Mouse (Mus musculus): ENCODE data around the gene Cald1.

Cald1 gene

GRCm38 (mm10) chr6:34598121-34599065, at the start of gene Cald1:
Gene Cald1, plus strand, starts transcription at chr6:34598500.
- DNase-seq (ENCODE audit: low read depth), result no peak

DNA sequence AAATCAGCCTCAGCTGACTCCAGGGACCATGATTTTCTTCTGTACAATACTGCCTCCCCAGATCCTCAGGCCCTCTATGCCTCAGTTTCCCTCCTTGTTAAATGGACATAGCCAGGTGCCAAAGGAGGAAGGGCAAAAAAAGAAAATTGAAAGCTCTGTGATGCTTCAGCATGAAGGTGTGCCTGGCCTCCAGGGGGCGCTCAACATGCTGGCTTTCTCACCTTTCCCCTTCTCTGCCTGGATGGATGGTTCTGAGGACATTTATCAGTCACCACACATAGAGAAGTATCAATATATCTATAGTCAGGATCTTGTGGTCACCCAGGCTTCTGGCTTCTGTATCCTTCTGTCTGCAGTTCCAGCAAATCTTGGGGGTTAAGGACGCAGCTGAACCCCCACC, 49.3 kb upstream of the Cald1 start:
- DNase-seq (ENCODE audit: low read depth), result peak; percentile 57

- no peak for DNase-seq (ENCODE audit: low read depth)
These were observed 45.7 kb upstream of the Cald1 start for GRCm38 (mm10) chr6:34552489-34553157.

DNA sequence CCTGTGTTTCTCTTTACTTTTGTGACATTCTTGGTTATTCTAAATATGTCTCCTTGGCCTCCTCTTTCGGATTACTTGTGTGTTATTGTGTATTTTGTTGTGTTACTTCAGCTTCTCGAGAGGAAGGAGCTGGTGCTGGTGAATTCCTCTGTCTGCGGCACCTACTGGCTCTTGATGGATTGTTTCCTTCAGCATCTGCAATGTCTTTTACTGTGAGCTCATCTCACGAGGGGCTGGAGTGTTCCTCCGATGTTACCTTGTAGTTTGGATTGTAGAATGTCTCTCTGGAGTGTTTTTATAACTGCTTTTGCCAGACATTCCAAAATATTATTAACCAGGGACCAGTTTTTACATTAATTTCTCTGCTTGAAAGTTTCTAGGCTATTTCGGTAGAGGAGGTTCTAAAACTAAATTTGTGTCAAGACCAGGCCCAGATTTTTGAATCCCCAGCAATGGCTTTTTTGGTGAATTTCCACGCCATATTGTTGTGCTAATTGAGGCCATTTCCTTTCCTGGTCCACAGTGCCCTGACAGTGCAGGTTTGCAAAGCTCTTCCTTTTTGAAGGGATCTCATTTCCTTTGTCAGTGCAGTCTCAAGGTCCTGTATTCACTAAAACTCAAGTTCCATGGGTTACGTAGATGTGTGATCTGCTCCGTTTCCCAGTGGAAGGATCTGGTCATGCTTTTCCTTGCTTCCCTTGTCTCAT, 43.9 kb upstream of the Cald1 start:
- no peak for DNase-seq (ENCODE audit: low read depth)

- DNase-seq (ENCODE audit: low read depth), result no peak
These were observed 38.8 kb upstream of the Cald1 start for GRCm38 (mm10) chr6:34559521-34559920.

- DNase-seq (ENCODE audit: low read depth), result no peak
These were observed 33.0 kb upstream of the Cald1 start for GRCm38 (mm10) chr6:34565176-34565880.

GRCm38 (mm10) chr6:34567298-34567697, 31.0 kb upstream of the Cald1 start:
- no peak for DNase-seq (ENCODE audit: low read depth)

- no peak for DNase-seq (ENCODE audit: low read depth)
These were observed 18.7 kb upstream of the Cald1 start for GRCm38 (mm10) chr6:34579504-34580068.

DNA sequence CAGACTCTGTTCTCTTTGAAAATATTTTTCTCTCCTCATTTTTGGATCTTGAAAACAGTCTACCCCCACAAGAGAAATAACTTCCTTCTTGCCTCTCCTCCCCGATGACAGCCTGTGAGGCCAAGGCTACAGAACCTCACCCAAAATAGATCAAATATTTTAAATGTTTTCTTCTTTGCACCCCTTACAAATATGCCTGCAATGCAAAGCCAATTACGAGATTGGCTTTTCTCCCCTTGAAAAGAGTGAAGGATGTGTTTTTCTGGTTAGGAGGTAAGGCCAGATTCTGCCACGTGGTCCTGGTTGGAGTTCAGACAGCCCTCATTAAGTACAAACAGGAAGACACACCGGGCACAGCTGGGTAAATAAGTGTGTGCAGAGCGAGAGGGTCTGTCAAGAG, 14.9 kb upstream of the Cald1 start:
- DNase-seq (ENCODE audit: low read depth), result no peak

GRCm38 (mm10) chr6:34588066-34588465, 10.2 kb upstream of the Cald1 start:
- DNase-seq (ENCODE audit: low read depth), result no peak

GRCm38 (mm10) chr6:34590716-34591115, 7.6 kb upstream of the Cald1 start:
- DNase-seq (ENCODE audit: low read depth), result no peak

- no peak for DNase-seq (ENCODE audit: low read depth)
These were observed 4.9 kb upstream of the Cald1 start for GRCm38 (mm10) chr6:34593353-34593752.

DNA sequence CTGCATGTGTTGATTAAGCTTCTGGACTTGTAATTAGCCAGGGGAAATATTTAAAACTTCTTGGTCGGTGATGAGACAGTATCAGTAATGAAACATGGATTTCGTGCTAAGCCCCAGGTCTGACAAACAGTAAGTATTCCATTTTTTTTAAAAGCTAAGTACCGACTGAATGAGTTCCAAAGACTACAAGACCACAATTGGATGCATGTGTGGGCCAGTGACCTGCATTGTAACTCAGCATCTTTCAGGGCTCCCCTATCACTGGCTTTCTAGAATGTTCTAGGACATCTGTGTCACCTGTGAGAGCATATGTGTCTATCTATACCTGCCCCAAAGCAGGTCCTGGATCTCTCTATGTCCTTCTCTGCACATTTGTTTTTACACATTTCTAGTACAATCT, 984 bp upstream of the Cald1 start:
- DNase-seq (ENCODE audit: low read depth), result no peak

- DNase-seq (ENCODE audit: low read depth), result no peak
These were observed 871 bp downstream of the Cald1 start for GRCm38 (mm10) chr6:34599171-34599570.

DNA sequence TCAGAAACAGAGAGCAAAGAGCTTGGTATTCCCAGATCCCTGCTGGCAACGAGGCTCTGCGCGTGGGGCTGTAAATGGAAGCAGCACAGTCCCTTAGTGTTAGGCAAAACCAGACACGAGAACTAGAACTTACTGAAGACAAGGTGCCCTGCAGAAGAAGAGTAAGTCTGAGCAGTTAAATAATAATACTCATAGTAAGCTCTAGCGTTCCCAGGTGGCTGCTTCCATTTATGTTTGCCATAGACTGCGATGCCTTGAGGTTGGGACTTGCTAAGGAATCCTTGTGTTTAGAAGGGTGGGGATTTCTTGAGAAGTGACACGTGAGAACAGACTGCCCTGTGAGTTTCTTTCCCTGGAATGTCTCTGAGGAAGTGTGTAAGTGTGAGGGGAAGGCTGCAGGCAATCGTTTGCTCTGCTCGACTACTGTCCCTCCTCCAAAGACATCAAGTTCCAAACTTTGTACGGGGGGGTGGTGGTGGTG, 1.4 kb downstream of the Cald1 start:
- DNase-seq (ENCODE audit: low read depth), result no peak

- DNase-seq (ENCODE audit: low read depth), result no peak
These were observed 2.5 kb downstream of the Cald1 start for GRCm38 (mm10) chr6:34600850-34601249.

DNA sequence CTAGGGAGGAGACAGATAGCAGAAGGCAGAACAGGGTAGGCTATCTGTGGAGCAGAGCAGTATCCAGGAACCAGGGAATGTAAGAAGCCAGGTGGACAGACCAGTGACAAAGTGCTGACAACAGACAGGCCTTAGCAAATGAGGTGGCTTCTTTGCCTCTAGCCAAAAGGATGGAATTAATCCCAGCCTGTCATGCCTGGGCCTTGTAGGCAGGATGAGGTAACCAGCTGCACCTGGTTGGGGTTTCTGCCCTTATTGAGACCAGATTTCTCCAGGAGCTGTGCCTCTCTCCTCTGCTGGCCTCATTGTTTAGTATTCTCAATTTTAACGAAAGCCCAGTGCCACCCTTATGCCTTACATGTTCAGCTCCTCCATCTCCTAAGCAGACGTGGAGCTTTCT, 3.8 kb downstream of the Cald1 start:
- DNase-seq (ENCODE audit: low read depth), result no peak

DNA sequence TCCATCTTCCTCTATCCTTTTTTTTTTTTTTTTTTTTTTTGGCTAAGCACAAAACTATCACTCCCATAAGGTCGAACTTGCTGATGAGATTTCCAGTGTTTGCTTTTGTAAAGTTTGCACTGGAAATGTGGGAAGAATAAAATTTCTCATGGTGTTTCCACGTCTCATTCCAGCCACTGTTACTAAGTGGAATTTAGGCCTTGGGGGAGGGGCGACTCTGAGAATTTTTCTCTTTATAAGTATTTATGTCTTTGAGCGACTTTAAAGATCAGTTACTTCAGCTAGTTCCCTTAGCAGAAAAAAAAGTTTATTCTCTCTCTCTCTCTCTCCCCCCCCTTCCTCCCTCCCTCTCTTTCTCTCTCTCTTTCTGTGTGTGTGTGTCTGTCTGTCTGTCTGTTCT, 8.1 kb downstream of the Cald1 start:
- no peak for DNase-seq (ENCODE audit: low read depth)

DNA sequence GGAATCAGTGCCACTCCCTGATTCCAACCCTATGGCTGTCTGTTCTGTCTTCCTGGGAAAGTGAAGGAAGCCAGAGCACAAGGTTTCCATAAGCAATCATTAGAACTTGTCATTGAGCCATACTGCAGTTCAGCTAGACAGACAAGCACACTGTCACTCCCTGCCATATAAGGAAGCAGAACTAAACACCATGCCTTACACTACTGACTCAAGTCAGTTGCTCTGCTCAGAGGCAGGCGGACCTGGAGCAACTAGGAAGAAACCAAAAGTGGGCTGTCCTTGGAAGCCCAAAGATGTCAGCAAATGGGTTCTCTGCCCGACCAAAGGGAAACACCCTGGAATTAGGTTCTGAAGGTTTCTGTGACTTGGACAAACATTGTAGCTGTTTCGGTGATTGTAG, 10.3 kb downstream of the Cald1 start:
- DNase-seq (ENCODE audit: low read depth), result no peak

DNA sequence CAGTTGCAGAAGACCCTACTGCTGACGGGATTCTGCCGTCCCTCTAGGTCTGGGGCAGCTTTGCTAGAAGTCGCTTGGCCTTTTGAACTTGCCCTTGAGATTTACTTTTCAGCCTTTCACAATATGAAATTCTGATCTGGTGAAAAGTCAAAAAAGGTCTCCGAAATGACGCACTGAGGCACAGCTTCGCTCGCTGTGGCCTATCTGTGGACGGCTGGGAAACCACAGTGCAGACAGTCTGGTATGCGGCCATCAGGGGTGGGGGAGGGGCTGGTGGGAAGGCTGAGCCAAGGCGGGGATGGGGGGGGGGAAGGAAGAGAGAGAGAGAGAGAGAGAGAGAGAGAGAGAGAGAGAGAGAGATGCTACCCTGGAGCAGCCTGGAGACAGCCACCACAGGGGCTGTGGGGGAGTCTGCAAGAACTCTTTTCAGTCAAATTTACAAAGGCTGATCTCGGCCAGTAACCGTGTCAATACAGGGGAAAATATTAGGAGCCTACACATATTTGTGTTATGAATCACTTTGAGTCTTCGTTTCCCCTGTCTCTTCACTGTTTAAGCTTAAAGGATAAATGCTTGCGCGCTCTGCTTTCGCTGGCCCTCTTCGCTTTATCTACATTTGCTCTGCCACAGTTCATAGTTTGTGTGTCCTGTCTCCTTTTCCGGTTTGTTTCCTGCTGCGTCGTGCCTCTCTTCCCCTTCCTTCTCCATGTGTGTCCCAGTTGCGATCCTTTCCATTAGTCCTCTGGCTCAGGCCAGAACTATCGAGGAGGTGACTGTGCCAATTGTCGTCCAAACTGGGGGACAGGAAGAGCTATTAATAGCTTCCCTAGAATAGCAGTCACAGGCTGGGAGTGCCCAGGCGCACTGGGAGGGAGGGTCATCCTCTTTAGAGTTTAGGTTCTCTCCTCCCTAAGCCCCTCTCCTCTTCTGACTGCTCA, 11.9 kb downstream of the Cald1 start:
- DNase-seq (ENCODE audit: low read depth), result no peak

Measured in naive thymus-derived CD4-positive, alpha-beta T cell, adult 2 months (primary cell).